Mouse (Mus musculus) heart, adult 2 months (tissue): ENCODE measurements around the gene Ostn.

Experiments used
- CTCF ChIP-seq: fragments of 200-600 bp; IDR thresholded peaks from 2 replicates; pipeline ENCODE4 v1.8.1; 2022; ENCODE audit warnings: antibody characterized with exemption, mild to moderate bottlenecking, moderate library complexity
- EP300 ChIP-seq: fragments of 200-500 bp; IDR thresholded peaks from 2 replicates; pipeline ENCODE4 v1.6.1; 2011; ENCODE audit warnings: low read depth, low read length, control low read depth; ENCODE audit not compliant: insufficient read depth
- POLR2A ChIP-seq: fragments of 200-500 bp; IDR thresholded peaks from 2 replicates; pipeline ENCODE4 v1.6.1; 2011; ENCODE audit warnings: mild to moderate bottlenecking, low read depth, low read length, control low read depth; ENCODE audit not compliant: insufficient read depth

DNA sequence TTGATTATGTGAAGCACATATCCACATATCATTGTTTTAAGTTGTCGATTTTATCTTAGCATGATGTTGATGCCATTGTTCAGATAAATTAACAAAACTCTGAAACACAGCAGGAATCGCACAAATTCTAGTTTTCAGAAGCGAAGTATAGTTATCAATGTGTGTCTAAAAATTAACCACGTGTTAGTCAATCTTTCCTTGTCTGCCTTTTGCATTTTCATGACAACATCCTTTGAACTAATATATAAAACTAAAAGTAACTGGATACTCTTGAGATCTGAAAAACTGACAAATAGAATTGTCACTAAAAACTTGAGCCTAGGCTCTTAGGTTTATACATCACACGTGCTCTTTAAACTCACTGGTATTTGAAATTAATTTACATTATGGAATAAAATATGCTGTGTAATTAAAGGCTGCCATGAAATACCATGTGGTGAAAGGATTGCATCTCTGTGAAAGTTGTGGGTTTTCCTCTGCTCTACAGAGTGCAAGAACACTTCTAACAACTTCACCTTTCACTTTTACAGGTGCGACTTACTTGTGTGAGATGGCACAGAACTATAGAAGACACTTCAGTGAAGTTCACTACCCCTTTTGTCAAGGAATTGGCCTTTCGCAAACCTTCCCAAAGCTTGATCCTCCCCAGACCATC, 42.7 kb downstream of the Ostn start:
- TF ChIP-seq POLR2A (no peak), CTCF (no peak), EP300 (no peak)
